Mouse (Mus musculus) stomach, embryonic 16.5 days (tissue): ENCODE measurements around the gene Cpne5. TPM values are rescaled to one million over a fixed set of nuclear protein-coding genes. Genes with fewer than 3 reads are reported as not detected.

ENCODE experiments used
- ATAC-seq: fragments of 200-750 bp; cut with Nextera tagmentation; 2 replicates; pipeline ENCODE4 v1.8.0; 2017; ENCODE audit warnings: moderate number of reproducible peaks, moderate TSS enrichment; ENCODE audit not compliant: insufficient read depth, low FRiP score
- H3K27ac ChIP-seq: fragments of 300-500 bp; sonication (generic); 2 replicates; pipeline ENCODE4 v1.5.1; 2014; ENCODE audit warnings: low read length
- H3K27me3 ChIP-seq: fragments of 300-500 bp; sonication (generic); 2 replicates; pipeline ENCODE4 v1.6.1; 2014; ENCODE audit warnings: low read length, control low read depth, mixed read lengths; ENCODE audit not compliant: control insufficient read depth, insufficient read depth
- H3K36me3 ChIP-seq: fragments of 300-500 bp; sonication (generic); 2 replicates; pipeline ENCODE4 v1.6.1; 2014; ENCODE audit warnings: low read length; ENCODE audit not compliant: control insufficient read depth, insufficient read depth
- H3K4me1 ChIP-seq: fragments of 300-500 bp; sonication (generic); 2 replicates; pipeline ENCODE4 v1.6.1; 2014; ENCODE audit warnings: low read length, control low read depth, mixed read lengths; ENCODE audit not compliant: control insufficient read depth, insufficient read depth
- H3K4me2 ChIP-seq: fragments of 300-500 bp; sonication (generic); 2 replicates; pipeline ENCODE4 v1.6.1; 2014; ENCODE audit warnings: low read depth, low read length, mixed read lengths
- H3K4me3 ChIP-seq: fragments of 300-500 bp; sonication (generic); replicated peaks from 2 replicates; pipeline ENCODE4 v1.5.1; 2014; ENCODE audit warnings: mild to moderate bottlenecking, low read length
- H3K9ac ChIP-seq: fragments of 300-500 bp; sonication (generic); 2 replicates; pipeline ENCODE4 v1.6.1; 2014; ENCODE audit warnings: low read length
- H3K9me3 ChIP-seq: fragments of 300-500 bp; sonication (generic); replicated peaks from 2 replicates; pipeline ENCODE4 v1.6.1; 2016; ENCODE audit warnings: low read length, control low read depth; ENCODE audit not compliant: control insufficient read depth
- WGBS: fragments of 180-500 bp; shearing (Covaris S2); extraction: QIAGEN DNeasy Blood & Tissue Kit; methylation state at CpG from one replicate; pipeline ENCODE4 v1.1.7; 2014; 5-methylcytosine and 5-hydroxymethylcytosine counted together
- polyA plus RNA-seq: library from polyadenylated mRNA; unstranded; fragments of >200 nt; fragmentation: Nextera tagmentation; extraction: Ambion mirVana; gene quantifications from 2 replicates; pipeline ENCODE4 v1.2.1, GENCODE M21; 2015

Cpne5 gene
- polyA plus RNA-seq, 1 experiment from 2014 or later, result 7.5 TPM

DNA sequence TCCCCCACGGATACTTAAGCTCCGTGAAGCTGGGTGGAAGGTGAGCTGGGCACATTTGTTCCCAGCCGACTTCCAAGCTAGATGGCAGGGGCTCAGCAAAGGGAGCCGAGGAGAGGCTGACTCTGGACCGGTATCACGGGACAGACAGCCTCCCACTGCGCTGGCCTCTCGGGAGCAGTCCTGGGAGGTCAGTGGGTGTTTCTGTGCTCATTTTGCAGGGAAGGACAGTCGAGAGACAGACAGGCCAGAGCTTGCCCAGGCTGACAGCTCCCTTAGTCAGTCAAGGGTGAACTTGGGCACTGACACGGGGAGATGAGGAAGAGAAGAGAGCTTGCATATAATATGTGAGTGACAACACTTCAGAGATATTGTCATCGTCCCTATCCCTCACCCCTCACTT lies 54.8 kb downstream of the Cpne5 start:
- Histone ChIP-seq H3K27ac (no peak overlapping the region), H3K36me3 (no peaks in the 10 kb centered on the region), H3K4me3 (no peak overlapping the region), H3K4me1 (0 out of 2 replicates have a peak, but pooled peaks cover 7% of the 10 kb centered on the region), H3K27me3 (no peaks in the 10 kb centered on the region), H3K9me3 (no peaks in the 10 kb centered on the region), H3K4me2 (no peak overlapping the region), H3K9ac (no peak overlapping the region)
- 61% methylated on average over 11 of the region's 11 CpGs for WGBS
- ATAC-seq, result no peak

DNA sequence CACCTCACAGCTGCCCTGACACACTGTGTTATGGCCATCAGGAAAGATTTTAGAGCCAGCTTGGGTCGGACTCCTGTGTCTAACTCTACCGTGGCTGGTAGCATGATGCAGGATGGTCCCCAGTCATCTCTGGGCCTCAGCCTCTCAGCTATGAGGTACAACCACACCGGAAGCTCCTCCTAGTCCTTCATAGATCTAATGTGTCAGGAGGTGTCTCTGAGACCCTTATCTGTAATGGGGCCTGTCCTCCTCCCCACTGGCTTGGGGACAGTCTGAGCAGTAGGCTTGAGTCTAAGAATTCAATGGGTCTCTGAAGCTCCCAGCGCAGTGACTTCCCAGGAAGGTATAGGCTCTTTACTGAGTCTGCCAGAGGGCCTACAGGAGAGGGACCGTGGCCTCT lies 56.2 kb downstream of the Cpne5 start:
- Histone ChIP-seq H3K36me3 (no peaks in the 10 kb centered on the region), H3K27ac (no peak overlapping the region), H3K9ac (no peak overlapping the region), H3K9me3 (no peaks in the 10 kb centered on the region), H3K4me1 (0 out of 2 replicates have a peak, but pooled peaks cover 7% of the 10 kb centered on the region), H3K4me2 (no peak overlapping the region), H3K27me3 (no peaks in the 10 kb centered on the region), H3K4me3 (no peak overlapping the region)
- WGBS, result 86% methylated on average over 5 of the region's 5 CpGs
- ATAC-seq, result no peak

DNA sequence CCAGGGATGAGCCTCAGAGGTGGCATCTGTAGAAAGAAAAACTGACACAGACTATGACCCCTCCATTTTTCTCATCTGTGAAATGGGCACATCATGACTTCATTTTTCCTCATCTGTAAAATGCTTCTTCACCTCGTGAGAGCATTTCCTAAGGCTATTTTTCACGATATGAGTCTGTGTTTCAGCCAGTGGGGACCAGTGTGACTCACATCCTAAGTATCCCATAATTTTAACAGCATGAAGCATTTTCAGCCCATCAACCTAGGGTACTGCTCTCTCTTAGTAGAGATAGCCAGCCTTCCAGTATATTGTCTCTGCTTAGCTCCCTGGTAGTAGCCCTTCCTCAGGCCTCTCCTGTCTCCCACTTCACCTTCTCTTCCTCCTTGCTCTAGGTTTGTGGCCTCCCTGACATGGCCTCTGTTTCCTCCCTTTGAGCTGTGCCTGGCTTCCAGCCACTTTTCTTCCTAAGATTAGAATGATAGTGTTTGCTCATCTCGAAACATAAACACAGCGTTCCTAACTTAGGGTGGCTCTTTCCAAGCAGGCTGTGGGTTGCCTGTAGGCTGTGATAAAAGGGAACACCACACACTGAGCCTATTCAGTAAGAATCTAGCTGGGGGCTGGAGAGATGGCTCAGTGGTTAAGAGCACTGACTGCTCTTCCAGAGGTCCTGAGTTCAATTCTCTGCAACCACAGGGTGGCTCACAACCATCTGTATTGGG lies 57.4 kb downstream of the Cpne5 start:
- Histone ChIP-seq H3K36me3 (no peaks in the 10 kb centered on the region), H3K27me3 (no peaks in the 10 kb centered on the region), H3K9ac (no peak overlapping the region), H3K4me2 (no peak overlapping the region), H3K4me1 (0 out of 2 replicates have a peak, but pooled peaks cover 7% of the 10 kb centered on the region), H3K4me3 (no peak overlapping the region), H3K27ac (no peak overlapping the region), H3K9me3 (no peaks in the 10 kb centered on the region)
- ATAC-seq, result no peak
- 46% methylated on average over 4 of the region's 4 CpGs for WGBS

DNA sequence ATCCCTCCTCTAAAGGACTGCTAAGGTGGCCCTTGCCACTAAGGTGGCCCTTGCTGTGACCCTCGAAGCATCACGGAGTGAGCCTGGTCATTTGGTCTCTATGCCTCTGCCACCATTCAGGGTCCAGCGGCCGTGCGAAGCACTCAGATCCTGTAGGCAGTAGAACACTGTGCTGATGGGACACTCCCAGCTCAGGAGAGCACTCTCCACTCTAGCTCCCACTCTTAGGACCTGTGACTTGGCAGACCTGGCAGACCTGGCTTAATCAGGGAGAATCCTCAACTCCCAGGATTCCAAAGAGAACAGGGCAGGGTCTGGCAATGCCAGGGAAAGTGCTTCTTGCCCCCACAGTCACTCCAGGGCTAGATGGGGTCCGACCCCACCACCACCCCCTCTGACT lies 58.0 kb downstream of the Cpne5 start:
- Histone ChIP-seq H3K9me3 (no peaks in the 10 kb centered on the region), H3K9ac (no peak overlapping the region), H3K4me2 (no peak overlapping the region), H3K4me1 (0 out of 2 replicates have a peak, but pooled peaks cover 3% of the 10 kb centered on the region), H3K4me3 (no peak overlapping the region), H3K27ac (no peak overlapping the region), H3K27me3 (no peaks in the 10 kb centered on the region), H3K36me3 (no peaks in the 10 kb centered on the region)
- no peak for ATAC-seq
- 90% methylated on average over 6 of the region's 6 CpGs for WGBS

DNA sequence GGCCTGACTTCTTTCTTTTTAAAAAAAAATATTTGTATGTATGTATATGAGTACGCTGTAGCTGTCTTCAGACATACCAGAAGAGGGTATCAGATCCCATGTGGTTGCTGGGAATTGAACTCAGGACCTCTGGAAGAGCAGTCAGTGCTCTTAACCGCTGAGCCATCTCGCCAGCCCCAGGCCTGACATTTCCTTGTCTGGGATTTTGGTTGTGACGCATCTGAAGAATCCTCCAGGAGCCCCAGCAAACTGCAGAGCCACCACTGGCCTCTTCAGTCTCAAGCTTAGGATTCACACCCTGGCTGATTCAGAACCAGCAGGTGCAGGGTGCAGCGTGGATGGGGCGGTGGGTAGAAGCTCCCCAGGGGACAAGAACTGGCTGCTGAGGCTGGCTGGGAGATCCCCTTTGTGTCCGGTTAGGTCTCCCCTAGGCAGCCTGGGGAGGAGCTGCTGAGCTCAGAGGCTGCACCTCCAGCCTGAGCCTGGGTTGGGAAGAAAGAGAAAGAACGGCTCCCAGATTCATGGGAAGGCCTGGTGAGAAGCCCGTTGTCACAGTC lies 59.4 kb downstream of the Cpne5 start:
- Histone ChIP-seq H3K9ac (no peak overlapping the region), H3K27ac (no peak overlapping the region), H3K27me3 (no peaks in the 10 kb centered on the region), H3K4me3 (no peak overlapping the region), H3K36me3 (no peaks in the 10 kb centered on the region), H3K4me1 (peaks cover 3% of the 10 kb centered on the region; the same call in 1 of the 2 replicates), H3K9me3 (no peaks in the 10 kb centered on the region), H3K4me2 (no peak overlapping the region)
- WGBS, result 74% methylated on average over 9 of the region's 9 CpGs
- no peak for ATAC-seq

DNA sequence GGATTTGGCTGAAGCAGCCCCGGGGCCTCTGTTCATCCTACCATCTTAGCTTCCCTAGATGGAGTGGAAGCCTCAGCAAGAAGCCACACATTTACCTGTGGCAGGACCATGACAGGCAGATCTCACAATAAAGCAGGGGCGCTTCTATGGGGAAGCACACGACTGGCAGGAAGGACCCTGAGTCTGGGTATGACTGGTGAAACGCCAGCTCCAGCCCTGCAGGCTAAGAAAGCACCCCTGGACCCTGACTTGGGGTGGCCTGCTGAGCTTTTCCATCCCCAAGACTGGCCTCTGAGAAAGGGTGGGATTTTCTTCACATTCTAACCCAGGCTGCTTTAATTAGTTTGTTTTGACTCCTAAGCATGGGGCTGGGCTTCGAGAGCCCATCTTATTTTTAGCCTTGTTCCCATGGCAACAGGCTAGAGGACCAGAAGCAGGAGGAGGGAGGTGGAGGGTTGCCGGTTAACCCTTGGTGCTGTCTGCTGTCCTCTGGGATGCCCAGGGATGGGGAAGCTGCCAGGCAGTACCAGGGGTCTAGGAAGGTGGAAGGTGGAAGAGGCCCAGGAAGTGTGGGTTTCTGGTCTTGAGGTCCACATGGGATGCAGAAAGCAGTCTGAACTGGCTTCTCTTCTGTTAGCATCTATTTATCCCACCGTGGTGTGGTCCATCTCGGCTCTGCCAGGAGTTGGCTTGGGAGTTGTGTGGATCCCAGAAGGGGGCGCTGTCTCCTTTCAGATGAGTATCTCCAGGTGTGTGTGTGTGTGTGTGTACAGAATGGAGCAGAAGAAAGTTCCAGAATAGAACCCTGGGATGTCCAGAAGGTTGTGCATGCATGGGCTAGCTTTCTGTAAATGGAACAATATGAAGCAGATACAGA lies 61.3 kb downstream of the Cpne5 start:
- 0 out of 2 replicates have a peak, but pooled peaks have one; percentile 35 for ATAC-seq
- H3K4me1 ChIP-seq, result peaks cover 3% of the 10 kb centered on the region; the same call in 1 of the 2 replicates
- WGBS, result 22% methylated on average over 9 of the region's 9 CpGs

DNA sequence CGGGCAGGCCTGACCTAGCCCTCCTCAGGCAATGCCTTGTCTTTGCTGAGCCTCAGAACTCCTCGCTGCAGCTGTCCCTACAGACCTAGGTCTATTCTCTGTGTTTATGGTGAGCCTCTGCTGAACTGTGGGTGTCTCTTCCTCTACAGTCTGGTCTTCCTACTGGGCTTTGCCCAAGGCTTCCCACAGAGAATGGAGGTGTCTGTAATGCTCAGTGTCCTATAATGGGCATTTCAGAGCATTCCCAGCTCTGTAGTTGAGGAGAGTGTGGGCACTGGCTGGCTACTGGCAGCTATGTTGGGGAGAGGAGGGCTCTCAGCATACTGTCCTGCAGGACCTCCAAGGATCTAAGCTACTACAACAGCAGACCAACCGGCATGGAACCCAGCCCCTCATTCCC lies 62.3 kb downstream of the Cpne5 start:
- Histone ChIP-seq H3K4me2 (no peak overlapping the region), H3K4me3 (no peak overlapping the region), H3K27me3 (no peaks in the 10 kb centered on the region), H3K4me1 (peaks cover 6% of the 10 kb centered on the region; the same call in 1 of the 2 replicates), H3K36me3 (no peaks in the 10 kb centered on the region), H3K27ac (no peak overlapping the region), H3K9ac (no peak overlapping the region), H3K9me3 (no peaks in the 10 kb centered on the region)
- WGBS, result 61% methylated on average over 3 of the region's 3 CpGs
- no peak for ATAC-seq

More for the DNA sequence above, 61.3 kb downstream of the Cpne5 start:
- Histone ChIP-seq H3K36me3 (no peaks in the 10 kb centered on the region), H3K4me3 (no peak overlapping the region), H3K9ac (no peak overlapping the region), H3K27ac (no peak overlapping the region), H3K9me3 (no peaks in the 10 kb centered on the region), H3K4me2 (no peak overlapping the region), H3K27me3 (no peaks in the 10 kb centered on the region)

DNA sequence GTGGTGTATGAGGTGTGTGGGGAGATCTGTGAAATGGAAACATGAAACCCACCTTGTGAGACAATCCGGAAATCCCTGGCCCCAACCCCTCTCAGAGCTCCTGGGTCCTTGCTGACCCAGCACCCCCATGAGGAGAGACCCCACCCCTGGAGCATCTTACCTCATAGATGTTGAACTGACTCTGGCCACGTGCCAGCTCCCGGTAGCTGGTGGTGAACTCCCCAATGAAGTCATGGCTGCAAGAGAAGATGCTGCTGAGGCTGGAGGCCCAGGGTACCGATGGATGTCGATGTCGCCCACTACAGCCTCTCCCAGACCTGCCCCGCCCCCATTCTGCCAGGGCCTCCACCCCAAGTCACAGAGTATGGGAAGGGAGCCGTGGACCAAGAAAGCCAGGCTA lies 64.8 kb downstream of the Cpne5 start:
- 74% methylated on average over 8 of the region's 8 CpGs for WGBS
- no peak for ATAC-seq

DNA sequence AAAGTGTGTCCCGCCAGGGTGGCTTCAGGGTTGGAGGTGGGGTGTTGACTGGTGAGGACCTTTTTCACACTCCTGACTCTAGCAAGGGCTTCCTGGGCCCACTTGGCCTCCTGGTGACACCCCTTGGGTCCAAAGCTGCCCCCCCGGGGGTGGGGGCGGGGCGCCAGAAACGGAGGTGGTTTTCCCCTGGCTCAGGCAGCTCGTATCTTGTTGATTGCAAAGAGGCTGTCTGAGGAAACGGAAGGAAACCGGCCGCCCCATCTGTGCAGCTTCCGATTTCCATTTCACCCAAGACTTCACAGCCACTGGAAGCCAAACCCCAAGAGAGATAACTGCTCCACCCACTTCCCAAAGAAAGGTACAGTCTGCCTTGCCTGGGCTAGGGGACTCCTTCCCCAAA lies 65.9 kb downstream of the Cpne5 start:
- no peaks in the 10 kb centered on the region for H3K9me3 ChIP-seq
- H3K27me3 ChIP-seq, result no peaks in the 10 kb centered on the region
- H3K36me3 ChIP-seq, result no peaks in the 10 kb centered on the region
- no peak for ATAC-seq
- H3K4me2 ChIP-seq, result no peak overlapping the region
- 0 out of 2 replicates have a peak overlapping the region, but pooled peaks have one; percentile 29 for H3K9ac ChIP-seq
- H3K4me1 ChIP-seq, result peaks cover 15% of the 10 kb centered on the region
- H3K27ac ChIP-seq, result no peak overlapping the region
- WGBS, result 39% methylated on average over 10 of the region's 10 CpGs
- H3K4me3 ChIP-seq, result no peak overlapping the region

More for the DNA sequence above, 64.8 kb downstream of the Cpne5 start:
- no peak overlapping the region for H3K9ac ChIP-seq
- no peaks in the 10 kb centered on the region for H3K27me3 ChIP-seq
- no peak overlapping the region for H3K4me2 ChIP-seq
- no peaks in the 10 kb centered on the region for H3K9me3 ChIP-seq
- H3K4me1 ChIP-seq, result peaks cover 8% of the 10 kb centered on the region; the same call in 1 of the 2 replicates
- no peak overlapping the region for H3K27ac ChIP-seq
- no peaks in the 10 kb centered on the region for H3K36me3 ChIP-seq
- no peak overlapping the region for H3K4me3 ChIP-seq
